Mouse (Mus musculus) cortical plate, adult 2 months (tissue): ENCODE data around the gene Zfp422.

ENCODE experiments used
- CTCF ChIP-seq: fragments of 200-500 bp; IDR thresholded peaks from 2 replicates; pipeline ENCODE4 v1.5.1; 2011; ENCODE audit warnings: mild to moderate bottlenecking, control low read depth, low read length; ENCODE audit not compliant: insufficient read depth; ENCODE audit errors: extremely low read depth
- POLR2A ChIP-seq: fragments of 200-500 bp; IDR thresholded peaks from 2 replicates; pipeline ENCODE4 v1.6.1; 2011; ENCODE audit warnings: mild to moderate bottlenecking, low read length, control low read depth; ENCODE audit not compliant: insufficient read depth; ENCODE audit errors: extremely low read depth

DNA sequence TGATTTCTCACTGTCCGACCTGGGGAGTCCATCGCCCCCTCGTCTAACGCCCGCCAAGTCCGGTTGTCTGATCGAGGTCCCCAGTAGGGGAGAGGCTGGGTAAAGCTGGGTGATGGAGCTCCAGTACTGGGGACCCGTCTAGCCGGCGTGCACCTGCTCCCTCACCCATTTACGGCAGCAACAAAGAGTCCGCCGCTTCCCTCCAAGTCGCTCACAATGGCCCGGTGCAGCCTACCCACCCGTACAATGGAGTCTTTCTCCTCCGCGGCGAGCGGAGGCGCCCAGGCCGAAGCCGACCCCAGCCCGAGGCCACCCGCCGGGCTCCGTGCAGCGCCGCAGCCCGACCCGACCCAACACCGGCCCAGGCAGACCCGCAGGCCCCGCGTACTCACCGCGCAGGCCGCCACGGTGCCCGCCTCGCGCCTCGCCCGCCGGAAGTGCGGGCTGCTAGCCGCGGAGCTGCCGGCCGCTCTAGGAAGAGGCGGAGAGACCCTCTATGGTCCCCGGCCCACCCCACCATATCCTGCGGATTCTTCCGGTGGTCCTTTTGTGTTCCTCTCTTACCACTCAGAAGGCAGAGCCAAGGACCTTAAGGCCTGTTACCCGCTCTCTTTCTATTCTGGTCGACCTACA, at the start of gene Zfp422:
- TF ChIP-seq CTCF (no peak), POLR2A (peak; percentile 23; the same call in 1 of the 2 replicates)
